Mouse (Mus musculus): Measurements from ENCODE around the gene Smg9. TPM values are rescaled to one million over a fixed set of nuclear protein-coding genes. Genes with fewer than 3 reads are reported as not detected.

Smg9 gene
- total RNA-seq, 1 experiment from 2014 or later = 15.6 TPM

- ATAC-seq (replicated peaks in 1 of 2; ENCODE audit: insufficient read depth in 1 of 2, low FRiP score in 2 of 2, low TSS enrichment in 1 of 2, low read depth in 1 of 2, poor library complexity in 2 of 2, severe bottlenecking in 2 of 2) = no peak
Observed at GRCm38 (mm10) chr7:24372786-24373185, 26.6 kb upstream of the Smg9 start.

GRCm38 (mm10) chr7:24373538-24374379 lies 25.7 kb upstream of the Smg9 start:
- peak; percentile 48 to 55 for ATAC-seq (replicated peaks in 1 of 2; ENCODE audit: insufficient read depth in 1 of 2, low FRiP score in 2 of 2, low TSS enrichment in 1 of 2, low read depth in 1 of 2, poor library complexity in 2 of 2, severe bottlenecking in 2 of 2)

DNA sequence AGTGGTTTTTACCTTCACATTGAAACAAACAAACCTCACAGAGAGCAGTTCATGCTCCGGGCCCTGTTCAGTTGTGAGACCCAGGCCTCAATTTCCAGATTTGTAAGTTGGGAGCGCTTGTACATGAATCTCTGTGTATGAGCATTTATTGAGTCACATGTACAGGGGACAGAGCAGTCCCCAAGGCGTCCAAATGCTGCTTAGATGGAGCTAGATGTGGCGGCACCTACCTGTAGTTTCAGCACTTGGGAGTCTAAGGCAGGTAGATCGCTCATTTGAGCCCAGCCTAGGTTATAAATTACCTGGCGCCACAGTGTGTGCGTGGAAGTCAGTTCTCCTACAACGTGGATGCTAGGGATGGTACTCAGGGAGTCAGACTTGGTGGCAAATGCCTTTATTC lies 23.0 kb upstream of the Smg9 start:
- no peak for ATAC-seq (replicated peaks in 1 of 2; ENCODE audit: insufficient read depth in 1 of 2, low FRiP score in 2 of 2, low TSS enrichment in 1 of 2, low read depth in 1 of 2, poor library complexity in 2 of 2, severe bottlenecking in 2 of 2)

- ATAC-seq (replicated peaks in 1 of 2; ENCODE audit: insufficient read depth in 1 of 2, low FRiP score in 2 of 2, low TSS enrichment in 1 of 2, low read depth in 1 of 2, poor library complexity in 2 of 2, severe bottlenecking in 2 of 2) = peak in 1 of 2 experiments; percentile 39; a peak in 2 of 4 replicates
Observed at GRCm38 (mm10) chr7:24377091-24377865, 22.1 kb upstream of the Smg9 start.

DNA sequence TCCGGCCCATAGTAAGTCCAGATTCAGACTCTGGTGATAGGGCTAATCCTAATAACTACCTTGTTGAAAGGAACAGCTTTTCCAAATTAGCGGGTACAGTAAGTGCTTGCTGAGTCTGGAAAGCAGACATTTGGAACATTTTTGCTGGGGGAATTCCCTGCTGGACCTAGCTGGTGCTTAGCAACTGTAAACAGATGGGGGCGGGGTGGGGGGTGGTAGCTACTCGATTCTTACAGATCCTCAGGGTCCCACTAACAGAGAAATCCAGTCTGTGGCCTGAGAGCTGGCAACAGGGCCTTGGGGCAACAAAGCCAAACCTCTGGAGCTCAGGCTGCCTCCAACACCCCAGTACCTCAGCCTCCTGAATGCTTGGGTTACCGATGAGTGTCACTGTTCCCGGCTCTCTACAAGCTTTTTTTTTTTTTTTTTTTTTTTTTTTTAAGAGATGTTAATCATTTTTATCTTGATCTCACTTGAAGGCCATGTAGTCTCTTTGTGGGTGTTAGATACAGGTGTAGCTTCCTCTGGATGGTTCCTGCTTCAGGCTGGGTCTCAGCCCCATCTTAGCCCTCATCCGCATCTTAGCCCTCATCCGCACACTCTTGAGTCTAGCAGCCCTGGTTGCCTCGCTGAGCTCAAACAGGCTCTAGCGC lies 21.2 kb upstream of the Smg9 start:
- no peak for ATAC-seq (replicated peaks in 1 of 2; ENCODE audit: insufficient read depth in 1 of 2, low FRiP score in 2 of 2, low TSS enrichment in 1 of 2, low read depth in 1 of 2, poor library complexity in 2 of 2, severe bottlenecking in 2 of 2)

DNA sequence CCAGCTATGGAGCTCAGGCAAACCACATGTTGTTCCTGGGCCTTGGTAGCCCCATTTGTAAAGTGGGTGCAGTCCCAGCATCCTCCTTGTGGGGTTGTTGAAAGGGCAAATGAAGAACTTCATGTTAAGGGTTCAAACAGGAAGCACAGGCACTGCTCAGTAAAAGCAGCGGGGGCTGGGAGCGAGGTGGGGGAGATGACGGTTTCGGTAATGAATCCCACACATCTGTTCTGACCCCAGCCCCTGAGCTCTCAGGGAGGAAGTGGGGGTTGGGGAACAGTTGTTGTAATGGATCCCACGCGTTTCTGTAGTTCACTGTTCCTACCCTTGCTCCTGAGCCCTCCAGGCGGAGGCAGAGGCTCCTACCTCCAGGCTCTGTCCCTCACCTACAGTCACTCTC lies 19.5 kb upstream of the Smg9 start:
- ATAC-seq (replicated peaks in 1 of 2; ENCODE audit: insufficient read depth in 1 of 2, low FRiP score in 2 of 2, low TSS enrichment in 1 of 2, low read depth in 1 of 2, poor library complexity in 2 of 2, severe bottlenecking in 2 of 2) = peak; percentile 19 to 20; a peak in 2 of 4 replicates

GRCm38 (mm10) chr7:24380370-24380769 lies 19.0 kb upstream of the Smg9 start:
- no peak for ATAC-seq (replicated peaks in 1 of 2; ENCODE audit: insufficient read depth in 1 of 2, low FRiP score in 2 of 2, low TSS enrichment in 1 of 2, low read depth in 1 of 2, poor library complexity in 2 of 2, severe bottlenecking in 2 of 2)

GRCm38 (mm10) chr7:24382730-24383372 lies 16.6 kb upstream of the Smg9 start:
- no peak for ATAC-seq (replicated peaks in 1 of 2; ENCODE audit: insufficient read depth in 1 of 2, low FRiP score in 2 of 2, low TSS enrichment in 1 of 2, low read depth in 1 of 2, poor library complexity in 2 of 2, severe bottlenecking in 2 of 2)

- ATAC-seq (replicated peaks in 1 of 2; ENCODE audit: insufficient read depth in 1 of 2, low FRiP score in 2 of 2, low TSS enrichment in 1 of 2, low read depth in 1 of 2, poor library complexity in 2 of 2, severe bottlenecking in 2 of 2) = no peak
Observed at GRCm38 (mm10) chr7:24384070-24384469, 15.3 kb upstream of the Smg9 start.

GRCm38 (mm10) chr7:24384827-24385226 lies 14.6 kb upstream of the Smg9 start:
- ATAC-seq (replicated peaks in 1 of 2; ENCODE audit: insufficient read depth in 1 of 2, low FRiP score in 2 of 2, low TSS enrichment in 1 of 2, low read depth in 1 of 2, poor library complexity in 2 of 2, severe bottlenecking in 2 of 2) = peak; percentile 17 to 23; a peak in 1 of 4 replicates

DNA sequence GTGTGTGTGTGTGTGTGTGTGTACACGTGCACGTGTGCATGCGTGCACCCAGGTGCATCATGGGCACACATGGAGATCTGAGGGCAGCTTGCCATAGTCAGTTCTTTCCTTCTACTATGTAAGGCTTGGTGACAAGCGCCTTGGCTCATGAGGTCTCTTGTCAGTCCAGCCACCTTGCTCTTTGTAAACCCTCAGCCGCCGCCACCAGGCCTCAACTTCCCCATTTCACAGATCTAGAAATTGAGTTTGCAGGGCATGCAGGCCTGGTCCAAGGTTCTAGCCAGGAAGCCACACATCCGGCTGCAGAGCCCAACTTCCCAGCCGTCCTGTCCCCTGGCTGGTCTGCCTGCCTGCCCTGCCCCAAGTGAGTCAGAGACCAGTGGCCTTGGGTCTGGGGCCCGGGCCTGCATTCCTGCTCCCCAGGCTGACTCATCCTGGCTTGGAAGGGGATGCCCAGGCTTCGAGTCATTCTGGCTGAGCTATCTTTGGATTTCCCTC lies 12.3 kb upstream of the Smg9 start:
- peak; percentile 68 to 77 for ATAC-seq (replicated peaks in 1 of 2; ENCODE audit: insufficient read depth in 1 of 2, low FRiP score in 2 of 2, low TSS enrichment in 1 of 2, low read depth in 1 of 2, poor library complexity in 2 of 2, severe bottlenecking in 2 of 2)

DNA sequence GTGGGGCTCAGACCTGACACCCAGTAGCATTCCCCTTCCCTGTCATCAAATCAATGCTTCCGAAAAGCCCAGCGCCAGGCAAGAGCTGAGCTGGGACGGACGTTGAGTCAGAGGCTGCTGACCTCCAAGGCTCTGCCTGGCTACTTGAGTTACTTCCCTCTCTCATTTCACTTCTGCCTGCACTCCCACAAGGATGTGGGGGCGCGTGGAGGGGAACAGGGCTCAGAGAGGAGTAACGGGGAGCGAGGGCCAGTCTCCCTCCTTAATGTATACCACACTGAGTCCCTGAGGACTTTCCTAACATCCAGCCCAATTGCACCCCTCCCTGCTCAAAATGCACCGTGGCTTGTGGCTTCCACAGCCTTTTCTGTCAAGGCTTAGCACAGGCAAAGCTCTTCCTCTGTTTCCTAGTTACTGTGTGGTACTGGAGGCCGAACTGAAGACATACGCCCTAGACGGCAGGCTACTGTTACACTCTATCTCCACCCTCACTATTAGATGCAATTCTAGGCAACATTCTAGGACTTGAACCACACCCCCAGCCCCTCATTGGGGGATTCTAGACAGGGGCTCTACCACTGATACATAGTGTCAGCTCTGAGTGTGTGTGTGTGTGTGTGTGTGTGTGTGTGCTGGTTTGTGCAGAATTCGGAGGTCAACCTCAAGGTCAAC lies 9.8 kb upstream of the Smg9 start:
- peak in 1 of 2 experiments; percentile 31; a peak in 2 of 4 replicates for ATAC-seq (replicated peaks in 1 of 2; ENCODE audit: insufficient read depth in 1 of 2, low FRiP score in 2 of 2, low TSS enrichment in 1 of 2, low read depth in 1 of 2, poor library complexity in 2 of 2, severe bottlenecking in 2 of 2)

DNA sequence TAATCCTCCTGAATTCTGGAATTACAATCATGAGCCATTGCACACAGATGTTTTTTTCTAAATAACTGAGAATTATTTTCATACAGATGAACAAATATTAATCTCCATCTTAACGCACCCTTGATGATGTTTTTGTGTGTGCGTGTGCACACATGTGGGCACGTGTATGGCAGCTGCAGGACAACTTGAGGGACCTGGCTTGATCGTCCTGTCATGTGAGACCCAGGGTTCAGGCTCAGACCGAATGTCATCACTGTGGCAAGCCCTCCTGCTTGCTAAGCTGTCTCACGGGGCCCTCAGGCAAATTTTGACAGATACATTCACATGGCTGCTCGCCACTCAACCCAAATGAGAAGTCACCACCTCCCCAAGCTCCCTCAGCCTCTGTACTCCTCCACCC lies 8.9 kb upstream of the Smg9 start:
- ATAC-seq (replicated peaks in 1 of 2; ENCODE audit: insufficient read depth in 1 of 2, low FRiP score in 2 of 2, low TSS enrichment in 1 of 2, low read depth in 1 of 2, poor library complexity in 2 of 2, severe bottlenecking in 2 of 2) = no peak

- ATAC-seq (replicated peaks in 1 of 2; ENCODE audit: insufficient read depth in 1 of 2, low FRiP score in 2 of 2, low TSS enrichment in 1 of 2, low read depth in 1 of 2, poor library complexity in 2 of 2, severe bottlenecking in 2 of 2) = no peak
Observed at GRCm38 (mm10) chr7:24391077-24391476, 8.3 kb upstream of the Smg9 start.

DNA sequence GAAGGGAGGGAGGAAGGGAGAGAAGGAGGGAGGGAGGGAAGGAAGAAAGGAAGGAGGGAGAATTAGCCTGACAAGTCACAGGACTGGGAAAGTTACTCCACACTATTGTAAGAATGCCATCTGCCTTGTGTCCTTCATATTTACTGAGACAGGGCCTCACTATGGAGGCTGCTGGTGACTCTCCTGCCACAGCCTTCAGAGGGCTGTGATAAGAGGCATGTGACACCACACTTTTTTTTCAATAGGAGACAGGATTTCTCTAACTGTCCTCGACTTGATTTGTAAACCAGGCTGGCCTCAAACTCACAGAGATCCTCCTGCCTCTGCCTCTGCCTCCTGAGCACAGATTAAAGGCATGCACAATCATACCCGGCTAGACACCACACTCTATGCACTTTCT lies 7.7 kb upstream of the Smg9 start:
- no peak for ATAC-seq (replicated peaks in 1 of 2; ENCODE audit: insufficient read depth in 1 of 2, low FRiP score in 2 of 2, low TSS enrichment in 1 of 2, low read depth in 1 of 2, poor library complexity in 2 of 2, severe bottlenecking in 2 of 2)

DNA sequence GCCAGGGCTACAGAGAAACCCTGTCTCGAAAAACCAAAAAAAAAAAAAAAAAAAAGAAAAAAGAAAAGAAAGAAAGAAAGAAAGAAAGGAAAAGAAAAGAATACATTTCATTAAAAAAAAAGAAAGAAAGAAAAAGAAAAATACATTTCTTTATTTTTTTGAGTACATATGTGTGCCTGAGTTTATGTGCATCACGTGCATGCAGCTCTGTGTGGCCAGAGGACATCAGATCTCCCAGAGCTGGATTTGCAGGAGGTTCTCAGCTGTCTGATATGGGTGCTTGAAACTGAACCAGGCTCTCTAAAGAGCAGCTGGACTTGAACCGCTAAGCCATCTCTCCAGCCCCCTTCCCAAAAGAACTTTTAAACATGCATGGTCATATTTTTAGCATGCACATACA lies 5.4 kb upstream of the Smg9 start:
- ATAC-seq (replicated peaks in 1 of 2; ENCODE audit: insufficient read depth in 1 of 2, low FRiP score in 2 of 2, low TSS enrichment in 1 of 2, low read depth in 1 of 2, poor library complexity in 2 of 2, severe bottlenecking in 2 of 2) = no peak

Measured in hematopoietic stem cell, adult 5-6 weeks (primary cell).